Mouse (Mus musculus): ENCODE data around the gene Tns1.

Gene Tns1

GRCm38 (mm10) chr1:74059552-74059951 is 64.7 kb downstream of the Tns1 start:
- DNase-seq (ENCODE audit: low read depth, low spot score) = no peak

- DNase-seq (ENCODE audit: low read depth, low spot score) = no peak
These were observed 65.5 kb downstream of the Tns1 start for GRCm38 (mm10) chr1:74058771-74059170.

GRCm38 (mm10) chr1:74058309-74058708 is 65.9 kb downstream of the Tns1 start:
- DNase-seq (ENCODE audit: low read depth, low spot score) = no peak

- no peak for DNase-seq (ENCODE audit: low read depth, low spot score)
These were observed 66.7 kb downstream of the Tns1 start for GRCm38 (mm10) chr1:74057501-74057900.

GRCm38 (mm10) chr1:74055552-74055951 is 68.7 kb downstream of the Tns1 start:
- DNase-seq (ENCODE audit: low read depth, low spot score) = no peak

GRCm38 (mm10) chr1:74054471-74054870 is 69.8 kb downstream of the Tns1 start:
- DNase-seq (ENCODE audit: low read depth, low spot score) = no peak

GRCm38 (mm10) chr1:74054007-74054406 is 70.2 kb downstream of the Tns1 start:
- no peak for DNase-seq (ENCODE audit: low read depth, low spot score)

GRCm38 (mm10) chr1:74053068-74053467 is 71.2 kb downstream of the Tns1 start:
- no peak for DNase-seq (ENCODE audit: low read depth, low spot score)

- no peak for DNase-seq (ENCODE audit: low read depth, low spot score)
These were observed 72.9 kb downstream of the Tns1 start for GRCm38 (mm10) chr1:74051349-74051748.

GRCm38 (mm10) chr1:74049430-74049829 is 74.8 kb downstream of the Tns1 start:
- no peak for DNase-seq (ENCODE audit: low read depth, low spot score)

- DNase-seq (ENCODE audit: low read depth, low spot score) = no peak
These were observed 76.5 kb downstream of the Tns1 start for GRCm38 (mm10) chr1:74047722-74048121.

- no peak for DNase-seq (ENCODE audit: low read depth, low spot score)
These were observed 76.9 kb downstream of the Tns1 start for GRCm38 (mm10) chr1:74047311-74047710.

- DNase-seq (ENCODE audit: low read depth, low spot score) = no peak
These were observed 79.2 kb downstream of the Tns1 start for GRCm38 (mm10) chr1:74045034-74045433.

- DNase-seq (ENCODE audit: low read depth, low spot score) = no peak
These were observed 79.8 kb downstream of the Tns1 start for GRCm38 (mm10) chr1:74044421-74044820.

GRCm38 (mm10) chr1:74043584-74044105 is 80.6 kb downstream of the Tns1 start:
- DNase-seq (ENCODE audit: low read depth, low spot score) = no peak

- DNase-seq (ENCODE audit: low read depth, low spot score) = no peak
These were observed 81.4 kb downstream of the Tns1 start for GRCm38 (mm10) chr1:74042711-74043467.

GRCm38 (mm10) chr1:74041692-74042091 is 82.6 kb downstream of the Tns1 start:
- no peak for DNase-seq (ENCODE audit: low read depth, low spot score)

GRCm38 (mm10) chr1:74041178-74041577 is 83.1 kb downstream of the Tns1 start:
- DNase-seq (ENCODE audit: low read depth, low spot score) = no peak

- peak; percentile 28 for DNase-seq (ENCODE audit: low read depth, low spot score)
These were observed 87.5 kb downstream of the Tns1 start for GRCm38 (mm10) chr1:74036560-74037390.

- DNase-seq (ENCODE audit: low read depth, low spot score) = no peak
These were observed 88.2 kb downstream of the Tns1 start for GRCm38 (mm10) chr1:74035912-74036489.

GRCm38 (mm10) chr1:74035487-74035886 is 88.8 kb downstream of the Tns1 start:
- no peak for DNase-seq (ENCODE audit: low read depth, low spot score)

- no peak for DNase-seq (ENCODE audit: low read depth, low spot score)
These were observed 89.5 kb downstream of the Tns1 start for GRCm38 (mm10) chr1:74034736-74035135.

Measured in CD4-positive, CD25-positive, alpha-beta regulatory T cell, adult 2 months (primary cell).